Mouse (Mus musculus) limb, embryonic 15.5 days (tissue): ENCODE results near the gene Jmy. TPM values are rescaled to one million over a fixed set of nuclear protein-coding genes. Genes with fewer than 3 reads are reported as not detected.

ENCODE experiments used
- ATAC-seq: fragments of 200-750 bp; cut with Nextera tagmentation; 2 replicates; pipeline ENCODE4 v1.8.0; 2017; ENCODE audit warnings: low read depth, moderate TSS enrichment; ENCODE audit not compliant: insufficient number of reproducible peaks, low FRiP score, low TSS enrichment
- H3K27ac ChIP-seq: fragments of 300-500 bp; sonication (generic); 2 replicates; pipeline ENCODE4 v1.5.1; 2015; ENCODE audit warnings: moderate library complexity, mild to moderate bottlenecking, inconsistent platforms
- H3K27me3 ChIP-seq: fragments of 300-500 bp; sonication (generic); 2 replicates; pipeline ENCODE4 v1.6.1; 2015; ENCODE audit warnings: inconsistent platforms
- H3K36me3 ChIP-seq: fragments of 300-500 bp; sonication (generic); 2 replicates; pipeline ENCODE4 v1.6.1; 2015; ENCODE audit warnings: inconsistent platforms
- H3K4me1 ChIP-seq: fragments of 300-500 bp; sonication (generic); 2 replicates; pipeline ENCODE4 v1.6.1; 2015; ENCODE audit warnings: inconsistent platforms
- H3K4me2 ChIP-seq: fragments of 300-500 bp; sonication (generic); 2 replicates; pipeline ENCODE4 v1.6.1; 2015; ENCODE audit warnings: mild to moderate bottlenecking, inconsistent platforms
- H3K4me3 ChIP-seq: fragments of 300-500 bp; sonication (generic); 2 replicates; pipeline ENCODE4 v1.5.1; 2015; ENCODE audit warnings: mild to moderate bottlenecking, inconsistent platforms
- H3K9ac ChIP-seq: fragments of 300-500 bp; sonication (generic); 2 replicates; pipeline ENCODE4 v1.6.1; 2015; ENCODE audit warnings: inconsistent platforms
- H3K9me3 ChIP-seq: fragments of 300-500 bp; sonication (generic); 2 replicates; pipeline ENCODE4 v1.6.1; 2016; ENCODE audit warnings: inconsistent platforms
- WGBS: fragments of 180-500 bp; shearing (Covaris S2); methylation state at CpG from one replicate; pipeline ENCODE4 v1.1.7; 2015; 5-methylcytosine and 5-hydroxymethylcytosine counted together
- polyA plus RNA-seq: library from polyadenylated mRNA; unstranded; fragments of >200 nt; fragmentation: Nextera tagmentation; extraction: Ambion mirVana; gene quantifications from 2 replicates; pipeline ENCODE4 v1.2.1, GENCODE M21; 2015

Jmy gene
- polyA plus RNA-seq, 1 experiment from 2014 or later: 5.7 TPM

DNA sequence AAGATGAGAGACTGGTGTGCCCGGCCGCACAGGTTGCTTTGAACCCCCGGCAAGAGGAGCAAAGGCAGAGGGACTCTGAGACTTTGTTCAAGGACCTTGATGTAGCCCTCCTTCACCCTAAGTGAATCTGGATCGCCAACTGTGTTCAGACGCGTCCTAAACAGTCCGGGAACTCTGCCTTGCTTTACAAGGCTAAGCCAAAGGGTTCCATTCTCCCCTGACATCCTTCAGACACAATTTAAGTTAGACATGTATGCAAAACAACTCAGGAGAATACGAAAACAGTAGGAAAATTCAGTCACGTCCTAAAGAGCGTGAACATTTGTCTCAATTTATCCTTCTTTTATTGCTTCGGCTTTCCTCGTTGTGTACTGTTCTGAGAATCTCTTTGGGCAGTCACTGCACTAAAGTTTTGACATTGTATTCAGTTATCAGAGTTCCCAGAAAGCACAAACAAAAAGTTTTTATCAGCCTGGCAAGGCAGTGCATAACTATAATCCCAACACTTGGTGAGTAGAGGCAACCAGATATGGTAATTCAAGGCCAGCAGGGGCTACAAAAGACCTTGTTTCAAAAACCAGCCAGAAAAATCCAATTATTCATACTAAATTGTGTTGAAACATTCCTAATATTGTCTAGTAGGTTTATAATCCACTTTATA lies 495 bp upstream of the Jmy start:
- 8% methylated on average over 12 of the region's 12 CpGs for WGBS
- H3K27me3 ChIP-seq: no peaks in the 10 kb centered on the region
- H3K36me3 ChIP-seq: no peaks in the 10 kb centered on the region
- H3K27ac ChIP-seq: peak overlapping the region; percentile 97
- peak overlapping the region; percentile 31; the same call in 1 of the 2 replicates for H3K9ac ChIP-seq
- ATAC-seq: 0 out of 2 replicates have a peak, but pooled peaks have one; percentile 31
- peak overlapping the region; percentile 78 for H3K4me2 ChIP-seq
- no peaks in the 10 kb centered on the region for H3K9me3 ChIP-seq
- 0 out of 2 replicates have a peak, but pooled peaks cover 7% of the 10 kb centered on the region for H3K4me1 ChIP-seq
- peak overlapping the region; percentile 97 for H3K4me3 ChIP-seq

DNA sequence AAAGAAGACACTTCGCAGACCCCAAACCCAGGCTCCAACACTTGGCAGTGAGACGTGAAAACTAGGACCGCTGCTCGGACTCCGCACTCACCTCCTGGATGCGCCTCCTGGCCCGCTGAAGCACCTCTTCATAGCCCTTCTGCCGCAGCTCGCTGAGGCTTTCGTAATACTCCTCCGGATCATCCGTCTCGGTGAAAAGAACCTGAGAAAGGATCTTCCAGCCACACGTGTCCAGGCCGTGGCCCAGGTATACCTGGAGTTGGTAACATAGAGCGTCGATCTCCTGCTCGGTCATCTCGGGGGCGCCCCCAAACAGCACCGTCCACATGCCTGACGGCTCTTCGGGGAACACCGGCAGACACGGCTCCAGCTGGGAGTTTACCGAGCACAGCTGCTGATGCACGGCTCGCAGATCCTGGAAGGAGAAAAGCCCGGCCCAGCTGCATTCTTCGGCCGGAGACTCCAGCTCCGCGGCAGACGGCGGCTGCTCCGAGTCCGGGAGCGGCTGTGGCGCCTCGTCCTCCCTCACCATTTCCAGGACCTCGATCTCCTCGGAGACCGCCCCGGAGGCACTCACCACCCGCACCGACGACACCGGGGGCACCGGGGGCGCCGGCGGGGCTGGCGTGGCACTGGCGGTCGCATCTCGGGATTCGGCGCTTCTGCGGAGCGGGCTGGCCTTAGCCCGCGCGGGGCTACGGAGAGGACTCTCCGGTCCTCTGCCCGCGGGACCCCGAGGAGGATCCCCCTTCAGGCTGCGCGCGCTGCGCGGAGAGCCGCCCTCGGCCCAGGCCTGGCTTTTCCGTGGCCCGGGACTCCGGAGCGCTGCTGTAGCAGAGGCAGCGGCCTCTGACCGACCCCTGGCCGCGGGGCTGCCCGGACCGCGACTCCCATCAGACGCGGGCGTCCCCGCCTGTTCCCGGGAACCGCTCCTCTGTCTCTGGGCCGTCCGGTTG lies 1.1 kb downstream of the Jmy start:
- Histone ChIP-seq H3K27me3 (no peaks in the 10 kb centered on the region), H3K9me3 (no peaks in the 10 kb centered on the region), H3K4me3 (peak overlapping the region; percentile 97), H3K36me3 (peaks cover 5% of the 10 kb centered on the region; the same call in 1 of the 2 replicates), H3K4me2 (peak overlapping the region; percentile 78), H3K27ac (peak overlapping the region; percentile 97), H3K9ac (peak overlapping the region; percentile 98), H3K4me1 (0 out of 2 replicates have a peak, but pooled peaks cover 7% of the 10 kb centered on the region)
- peak; percentile 16 for ATAC-seq
- under 1% methylated on average over 94 of the region's 94 CpGs for WGBS

DNA sequence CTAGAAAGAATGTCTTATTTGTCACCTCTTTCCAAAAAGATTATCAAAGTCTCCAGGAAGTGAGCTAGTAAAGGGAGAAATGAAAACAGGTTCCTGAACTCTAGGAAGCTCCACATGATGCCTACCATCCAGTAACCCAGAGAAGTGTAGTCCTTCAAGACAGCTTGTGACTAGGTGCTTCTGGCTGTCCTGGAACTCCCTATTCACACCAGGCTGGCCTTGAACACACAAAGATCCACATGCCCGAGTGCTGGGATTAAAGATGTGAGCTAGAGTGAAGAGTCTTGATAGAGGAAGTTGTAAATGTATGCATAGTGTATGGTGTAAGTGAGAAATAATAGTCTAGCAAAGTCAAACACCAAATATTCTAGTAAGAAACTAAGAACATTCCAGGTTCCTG lies 2.6 kb downstream of the Jmy start:
- Histone ChIP-seq H3K9ac (no peak overlapping the region), H3K4me1 (0 out of 2 replicates have a peak, but pooled peaks cover 7% of the 10 kb centered on the region), H3K4me3 (peak overlapping the region; percentile 97), H3K4me2 (peak overlapping the region; percentile 78), H3K36me3 (peaks cover 7% of the 10 kb centered on the region; the same call in 1 of the 2 replicates), H3K9me3 (no peaks in the 10 kb centered on the region), H3K27me3 (no peaks in the 10 kb centered on the region), H3K27ac (no peak overlapping the region)
- whole genome bisulfite sequencing: 17% methylated on average over 1 of the region's 1 CpGs
- no peak for ATAC-seq

DNA sequence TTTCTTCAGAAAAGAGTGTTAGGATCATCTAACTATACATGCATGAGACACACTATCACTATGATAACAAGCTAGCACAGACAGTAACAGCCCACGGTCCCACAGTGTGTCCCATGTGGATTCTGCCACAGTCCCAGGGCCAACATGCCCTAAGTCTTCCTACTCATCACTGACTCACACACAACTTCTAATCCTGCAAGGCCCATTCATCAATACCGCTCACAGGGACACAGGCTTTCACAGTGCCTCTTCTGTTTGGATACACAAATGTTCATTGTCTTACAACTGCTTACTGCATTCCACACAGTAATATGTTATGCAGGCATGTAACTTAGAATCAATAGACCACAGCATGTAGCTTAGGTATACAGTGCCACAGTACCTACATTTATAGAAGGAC lies 11.1 kb downstream of the Jmy start:
- H3K36me3 ChIP-seq: peaks cover 2% of the 10 kb centered on the region; the same call in 1 of the 2 replicates
- H3K4me1 ChIP-seq: no peaks in the 10 kb centered on the region
- WGBS: 86% methylated on average over 2 of the region's 2 CpGs
- no peak overlapping the region for H3K27ac ChIP-seq
- no peak overlapping the region for H3K4me3 ChIP-seq
- H3K4me2 ChIP-seq: no peak overlapping the region
- no peak overlapping the region for H3K9ac ChIP-seq
- no peak for ATAC-seq
- H3K9me3 ChIP-seq: no peaks in the 10 kb centered on the region
- H3K27me3 ChIP-seq: no peaks in the 10 kb centered on the region

GRCm38 (mm10) chr13:93487734-93488133 lies 11.9 kb downstream of the Jmy start:
- H3K27ac ChIP-seq: no peak overlapping the region
- H3K9ac ChIP-seq: no peak overlapping the region
- H3K4me1 ChIP-seq: no peaks in the 10 kb centered on the region
- no peaks in the 10 kb centered on the region for H3K36me3 ChIP-seq
- ATAC-seq: no peak
- no peaks in the 10 kb centered on the region for H3K27me3 ChIP-seq
- no peak overlapping the region for H3K4me2 ChIP-seq
- WGBS: 91% methylated on average over 8 of the region's 8 CpGs
- no peak overlapping the region for H3K4me3 ChIP-seq
- H3K9me3 ChIP-seq: no peaks in the 10 kb centered on the region

- Histone ChIP-seq H3K27me3 (no peaks in the 10 kb centered on the region), H3K9me3 (no peaks in the 10 kb centered on the region), H3K4me1 (no peaks in the 10 kb centered on the region), H3K36me3 (no peaks in the 10 kb centered on the region), H3K9ac (no peak overlapping the region), H3K27ac (no peak overlapping the region), H3K4me3 (no peak overlapping the region), H3K4me2 (no peak overlapping the region)
- ATAC-seq: no peak
- 96% methylated on average over 3 of the region's 3 CpGs for WGBS
These were observed 15.3 kb downstream of the Jmy start for GRCm38 (mm10) chr13:93484276-93484675.

DNA sequence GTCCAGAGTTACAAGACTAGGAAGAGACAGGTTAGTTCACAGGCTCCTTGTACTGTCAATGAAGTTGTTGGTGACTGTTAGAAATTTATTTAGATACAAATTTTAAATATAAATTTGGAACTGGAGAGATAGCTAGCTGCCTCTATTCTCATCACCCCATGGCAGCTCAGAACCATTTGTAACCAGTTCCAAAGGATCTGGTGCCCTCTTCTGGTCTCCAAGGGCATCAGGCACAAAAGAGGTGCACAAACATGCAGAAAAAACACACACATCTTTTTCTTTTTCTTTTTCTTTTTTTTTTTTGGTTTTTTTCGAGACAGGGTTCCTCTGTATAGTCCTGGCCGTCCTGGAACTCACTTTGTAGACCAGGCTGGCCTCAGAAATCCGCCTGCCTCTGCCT lies 18.5 kb downstream of the Jmy start:
- no peak overlapping the region for H3K4me3 ChIP-seq
- no peaks in the 10 kb centered on the region for H3K27me3 ChIP-seq
- no peaks in the 10 kb centered on the region for H3K4me1 ChIP-seq
- H3K9ac ChIP-seq: no peak overlapping the region
- H3K9me3 ChIP-seq: no peaks in the 10 kb centered on the region
- 0 out of 2 replicates have a peak, but pooled peaks cover 2% of the 10 kb centered on the region for H3K36me3 ChIP-seq
- WGBS: 91% methylated on average over 3 of the region's 3 CpGs
- no peak for ATAC-seq
- H3K27ac ChIP-seq: no peak overlapping the region
- no peak overlapping the region for H3K4me2 ChIP-seq

- no peak for ATAC-seq
- Histone ChIP-seq H3K36me3 (0 out of 2 replicates have a peak, but pooled peaks cover 4% of the 10 kb centered on the region), H3K9me3 (no peaks in the 10 kb centered on the region), H3K4me3 (no peak overlapping the region), H3K4me1 (no peaks in the 10 kb centered on the region), H3K27ac (no peak overlapping the region), H3K27me3 (no peaks in the 10 kb centered on the region), H3K9ac (no peak overlapping the region), H3K4me2 (no peak overlapping the region)
- 92% methylated on average over 3 of the region's 3 CpGs for WGBS
These were observed 21.3 kb downstream of the Jmy start for GRCm38 (mm10) chr13:93478344-93478743.

- Histone ChIP-seq H3K27me3 (no peaks in the 10 kb centered on the region), H3K9ac (no peak overlapping the region), H3K4me3 (no peak overlapping the region), H3K36me3 (peaks cover 8% of the 10 kb centered on the region), H3K9me3 (no peaks in the 10 kb centered on the region), H3K4me2 (no peak overlapping the region), H3K4me1 (no peaks in the 10 kb centered on the region), H3K27ac (no peak overlapping the region)
- ATAC-seq: no peak
- WGBS: 88% methylated on average over 3 of the region's 3 CpGs
These were observed 31.3 kb downstream of the Jmy start for GRCm38 (mm10) chr13:93468355-93468754.

GRCm38 (mm10) chr13:93459566-93459965 lies 40.0 kb downstream of the Jmy start:
- Histone ChIP-seq H3K9me3 (no peaks in the 10 kb centered on the region), H3K4me1 (no peaks in the 10 kb centered on the region), H3K4me3 (no peak overlapping the region), H3K27ac (no peak overlapping the region), H3K36me3 (peaks cover 24% of the 10 kb centered on the region), H3K27me3 (no peaks in the 10 kb centered on the region), H3K9ac (no peak overlapping the region), H3K4me2 (no peak overlapping the region)
- 82% methylated on average over 7 of the region's 7 CpGs for WGBS
- ATAC-seq: no peak

DNA sequence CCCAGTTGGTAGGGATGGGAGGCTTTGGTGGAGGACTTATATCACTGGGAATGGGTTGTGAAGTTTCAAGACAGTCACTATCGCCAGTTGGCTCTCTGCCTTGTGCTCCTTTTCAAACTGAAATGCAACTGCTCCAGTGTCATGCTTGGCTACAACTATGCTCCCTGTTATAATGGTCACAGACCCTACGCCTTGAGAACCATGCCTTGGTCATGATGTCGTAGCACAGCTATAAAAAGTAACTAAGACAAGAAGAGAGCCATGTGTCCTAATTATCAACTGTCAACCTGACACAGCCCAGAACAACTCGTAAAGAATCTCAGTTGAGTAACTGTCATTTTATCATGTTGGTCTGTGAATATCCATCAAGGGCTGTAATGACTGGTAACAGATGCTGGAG lies 41.0 kb downstream of the Jmy start:
- WGBS: 82% methylated on average over 4 of the region's 4 CpGs
- ATAC-seq: no peak

DNA sequence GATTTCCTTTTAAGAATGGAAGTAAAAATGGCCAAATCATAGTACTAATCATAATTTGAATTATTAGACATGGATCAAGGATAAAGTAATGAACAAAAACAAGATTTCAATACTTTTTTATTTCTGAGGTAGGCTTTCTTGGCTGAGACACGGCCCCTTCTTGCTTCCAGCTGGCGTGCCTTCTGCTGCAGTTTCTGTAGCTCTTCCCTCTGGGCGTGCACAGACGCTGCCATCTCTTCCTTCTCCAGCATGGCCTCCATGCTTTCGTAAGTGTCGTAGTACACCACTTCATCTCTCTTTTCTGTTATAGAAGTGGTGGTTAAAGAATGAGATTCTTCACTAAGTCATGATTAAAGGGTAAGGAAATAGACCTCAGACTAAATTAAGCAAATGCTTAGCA lies 46.3 kb downstream of the Jmy start:
- ATAC-seq: no peak
- no peak overlapping the region for H3K9ac ChIP-seq
- no peak overlapping the region for H3K27ac ChIP-seq
- no peak overlapping the region for H3K4me2 ChIP-seq
- H3K4me3 ChIP-seq: no peak overlapping the region
- H3K36me3 ChIP-seq: peaks cover 43% of the 10 kb centered on the region
- 88% methylated on average over 6 of the region's 6 CpGs for WGBS
- H3K9me3 ChIP-seq: no peaks in the 10 kb centered on the region
- H3K27me3 ChIP-seq: no peaks in the 10 kb centered on the region
- no peaks in the 10 kb centered on the region for H3K4me1 ChIP-seq

More for the DNA sequence above, 41.0 kb downstream of the Jmy start:
- Histone ChIP-seq H3K4me1 (no peaks in the 10 kb centered on the region), H3K27me3 (no peaks in the 10 kb centered on the region), H3K9me3 (no peaks in the 10 kb centered on the region), H3K9ac (no peak overlapping the region), H3K27ac (no peak overlapping the region), H3K36me3 (peaks cover 24% of the 10 kb centered on the region), H3K4me2 (no peak overlapping the region), H3K4me3 (no peak overlapping the region)
